9 mouse cellular contexts compared by ENCODE assay signal in genomic region chr2:121444178-121444577, GRCm38 (mm10). TPM values are rescaled to one million over a fixed set of nuclear protein-coding genes. Genes with fewer than 3 reads are reported as not detected.
DNase-seq lines count a peak whose midpoint lies in the region; ATAC-seq and TF ChIP-seq lines count a peak whose summit lies in the region.
"Had no signal": no experiment of that assay in that cellular context is flagged by ENCODE, and none has a peak within 500 bp of the region (broad histone marks: within the 10 kb centered on the region; RNA-seq: fewer than 3 reads in every experiment).

Ell3 (minus strand) TSS chr2:121444278.

- H3K36me3 ChIP-seq in erythroblast, embryonic 14.5 days (ENCODE audit: control insufficient read depth) = peaks cover 8% of the 10 kb centered on the region
- no peaks in the 10 kb centered on the region for H3K36me3 ChIP-seq in liver, embryonic 11.5 days (ENCODE audit: control insufficient read depth, insufficient read depth, low read length)
- peaks cover 10% of the 10 kb centered on the region for H3K36me3 ChIP-seq in hindbrain, embryonic 13.5 days
- peaks cover under 1% of the 10 kb centered on the region; the same call in 1 of the 2 replicates for H3K36me3 ChIP-seq in liver, postnatal 0 days (replicated peaks; ENCODE audit: insufficient read depth, low read length)

- peak within 1 kb of the TSS; percentile 65 for H3K4me3 ChIP-seq in erythroblast, embryonic 14.5 days (replicated peaks)
- no peak within 1 kb of the TSS for H3K4me3 ChIP-seq in liver, embryonic 11.5 days (ENCODE audit: low read depth, low read length)
- no peak within 1 kb of the TSS for H3K4me3 ChIP-seq in hindbrain, embryonic 13.5 days
- peak within 1 kb of the TSS; percentile 60 for H3K4me3 ChIP-seq in liver, postnatal 0 days (ENCODE audit: low read depth, low read length)

- H3K9ac ChIP-seq in liver, embryonic 11.5 days (ENCODE audit: low read depth, low read length) = 0 out of 2 replicates have a peak within 1 kb of the TSS, but pooled peaks have one; percentile 31
- no peak within 1 kb of the TSS for H3K9ac ChIP-seq in hindbrain, embryonic 13.5 days
- H3K9ac ChIP-seq in liver, postnatal 0 days (replicated peaks) = peak within 1 kb of the TSS; percentile 56

- H3K4me1 ChIP-seq in erythroblast, embryonic 14.5 days (ENCODE audit: control insufficient read depth) = peaks cover 38% of the 10 kb centered on the region
- H3K4me1 ChIP-seq in liver, embryonic 11.5 days (replicated peaks; ENCODE audit: control insufficient read depth, insufficient read depth, low read length) = peaks cover 15% of the 10 kb centered on the region
- peaks cover 20% of the 10 kb centered on the region for H3K4me1 ChIP-seq in hindbrain, embryonic 13.5 days (replicated peaks)
- H3K4me1 ChIP-seq in liver, postnatal 0 days (ENCODE audit: insufficient read depth) = peaks cover 30% of the 10 kb centered on the region

- no peak for TF ChIP-seq EP300 in liver, postnatal 0 days (IDR thresholded peaks at IDR 0.05; ENCODE audit: low read depth)

- no peak for TF ChIP-seq CTCF in liver, postnatal 0 days (IDR thresholded peaks at IDR 0.05; ENCODE audit: low read depth)

- WGBS in liver, embryonic 11.5 days = 85% methylated on average over 1 of the region's 1 CpGs
- WGBS in hindbrain, embryonic 13.5 days = 91% methylated on average over 1 of the region's 1 CpGs
- 89% methylated on average over 1 of the region's 1 CpGs for WGBS in liver, postnatal 0 days (ENCODE audit: insufficient replicate concordance)

- no peaks in the 10 kb centered on the region for H3K9me3 ChIP-seq in erythroblast, embryonic 14.5 days (ENCODE audit: control insufficient read depth, low read length)
- no peaks in the 10 kb centered on the region for H3K9me3 ChIP-seq in liver, embryonic 11.5 days (ENCODE audit: control insufficient read depth, low read length)
- H3K9me3 ChIP-seq in hindbrain, embryonic 13.5 days = no peaks in the 10 kb centered on the region
- H3K9me3 ChIP-seq in liver, postnatal 0 days (ENCODE audit: low read length) = no peaks in the 10 kb centered on the region

- DNase-seq in liver, embryonic 11.5 days (ENCODE audit: low spot score) = no peak
- DNase-seq in liver = no peak
- no peak for DNase-seq in liver, postnatal 0 days
- no peak for DNase-seq in embryo, embryonic 10 days (ENCODE audit: low spot score)
- no peak for DNase-seq in spleen, adult 12 weeks (ENCODE audit: low spot score)

- H3K27ac ChIP-seq in liver, embryonic 11.5 days (ENCODE audit: low read depth, low read length) = no peak within 1 kb of the TSS
- H3K27ac ChIP-seq in hindbrain, embryonic 13.5 days = no peak within 1 kb of the TSS
- H3K27ac ChIP-seq in liver, postnatal 0 days (ENCODE audit: low read depth) = no peak within 1 kb of the TSS

- peaks cover 25% of the 10 kb centered on the region for H3K27me3 ChIP-seq in erythroblast, embryonic 14.5 days (ENCODE audit: control insufficient read depth)
- 0 out of 2 replicates have a peak, but pooled peaks cover 7% of the 10 kb centered on the region for H3K27me3 ChIP-seq in liver, embryonic 11.5 days (replicated peaks; ENCODE audit: control insufficient read depth, insufficient read depth, low read length)
- peaks cover 36% of the 10 kb centered on the region for H3K27me3 ChIP-seq in hindbrain, embryonic 13.5 days
- no peaks in the 10 kb centered on the region for H3K27me3 ChIP-seq in liver, postnatal 0 days (ENCODE audit: insufficient read depth, low read length)

- peak within 1 kb of the TSS; percentile 90 for H3K4me2 ChIP-seq in liver, embryonic 11.5 days
- H3K4me2 ChIP-seq in hindbrain, embryonic 13.5 days = peak within 1 kb of the TSS; percentile 58; the same call in 1 of the 2 replicates
- H3K4me2 ChIP-seq in liver, postnatal 0 days (ENCODE audit: low read depth, low read length) = peak within 1 kb of the TSS; percentile 98

- ATAC-seq in erythroblast, adult 5-6 weeks (replicated peaks; ENCODE audit: low FRiP score, poor library complexity, severe bottlenecking) = no peak
- no peak for ATAC-seq in liver, embryonic 11.5 days (replicated peaks; ENCODE audit: low FRiP score)
- no peak for ATAC-seq in hindbrain, embryonic 13.5 days (ENCODE audit: low FRiP score)
- no peak for ATAC-seq in liver, postnatal 0 days

RNA-seq across cellular contexts. Expression of gene Ell3, which starts in this region (rescaled TPM):
- not detected in 2 replicates for polyA plus RNA-seq in erythroblast, embryonic 14.5 days (2012)
- total RNA-seq in erythroblast, adult 5-6 weeks (2015; ENCODE audit: low replicate concordance) = not detected in 2 replicates
- total RNA-seq in erythroblast, adult 5-6 weeks (2017; ENCODE audit: low replicate concordance) = not detected in 2 replicates
- polyA plus RNA-seq in liver, embryonic 11.5 days (2014; fragmentation: Nextera tagmentation; extraction: Ambion mirVana) = 2.6 and 4.3 TPM in 2 replicates
- polyA plus RNA-seq in hindbrain, embryonic 13.5 days (2015; fragmentation: Nextera tagmentation; extraction: Ambion mirVana) = 2.5 and 2.8 TPM in 2 replicates
- 1.9 and 2.1 TPM in 2 replicates for polyA plus RNA-seq in liver, postnatal 0 days (2015; fragmentation: Nextera tagmentation; extraction: Ambion mirVana)
- total RNA-seq: megakaryocyte, adult 5-6 weeks had no signal

Comparison
In these comparisons a context has a peak if more than half of its experiments do, and no peak if none do; other contexts are left out.
1. H3K4me3 ChIP-seq: peak in erythroblast, embryonic 14.5 days (single experiment) and liver, postnatal 0 days (single experiment); none in liver, embryonic 11.5 days (single experiment) and hindbrain, embryonic 13.5 days (single experiment).
2. Peak in every context shown above with its lines, with median percentiles within 50 percentile points of each other: H3K4me2 ChIP-seq.